Mouse (Mus musculus): ENCODE data around the gene Cabp1. TPM values are rescaled to one million over a fixed set of nuclear protein-coding genes. Genes with fewer than 3 reads are reported as not detected.
"Not testable (repeated sequence)": the region's sequence is repeated elsewhere in the genome, so short reads cannot be mapped to it uniquely, and the experiment has no call there.

Cabp1 gene
- total RNA-seq, 2 experiments from 2014 or later, result 124 to 129 TPM

- no peak overlapping the region for H3K4me3 ChIP-seq
- DNase-seq (ENCODE audit: low spot score in 2 of 2), result no peak
- H3K27ac ChIP-seq, result no peak overlapping the region
- TF ChIP-seq CTCF (conservative IDR thresholded peaks at IDR 0.05), result no peak
These were observed 42.7 kb downstream of the Cabp1 start for GRCm38 (mm10) chr5:115151457-115151856.

GRCm38 (mm10) chr5:115150991-115151390 is 43.2 kb downstream of the Cabp1 start:
- no peak overlapping the region for H3K27ac ChIP-seq
- DNase-seq (ENCODE audit: low spot score in 2 of 2), result no peak
- H3K4me3 ChIP-seq, result no peak overlapping the region

GRCm38 (mm10) chr5:115149675-115150459 is 44.3 kb downstream of the Cabp1 start:
- no peak for DNase-seq (ENCODE audit: low spot score in 2 of 2)
- Histone ChIP-seq H3K27ac (no peak overlapping the region), H3K4me3 (no peak overlapping the region)
- no peak for TF ChIP-seq CTCF (conservative IDR thresholded peaks at IDR 0.05)

More at GRCm38 (mm10) chr5:115150991-115151390, 43.2 kb downstream of the Cabp1 start:
- no peak for TF ChIP-seq CTCF (conservative IDR thresholded peaks at IDR 0.05)

GRCm38 (mm10) chr5:115148872-115149271 is 45.3 kb downstream of the Cabp1 start:
- not testable (repeated sequence) for DNase-seq (ENCODE audit: low spot score in 2 of 2); H3K4me3 ChIP-seq

GRCm38 (mm10) chr5:115148378-115148777 is 45.8 kb downstream of the Cabp1 start:
- no peak overlapping the region for H3K4me3 ChIP-seq
- no peak overlapping the region for H3K27ac ChIP-seq
- no peak for DNase-seq (ENCODE audit: low spot score in 2 of 2)
- TF ChIP-seq CTCF (conservative IDR thresholded peaks at IDR 0.05), result no peak

More at GRCm38 (mm10) chr5:115148872-115149271, 45.3 kb downstream of the Cabp1 start:
- H3K27ac ChIP-seq, result not testable (repeated sequence)

GRCm38 (mm10) chr5:115147388-115147787 is 46.8 kb downstream of the Cabp1 start:
- H3K27ac ChIP-seq, result no peak overlapping the region
- TF ChIP-seq CTCF (conservative IDR thresholded peaks at IDR 0.05), result no peak
- no peak overlapping the region for H3K4me3 ChIP-seq
- no peak for DNase-seq (ENCODE audit: low spot score in 2 of 2)

GRCm38 (mm10) chr5:115146747-115147130 is 47.4 kb downstream of the Cabp1 start:
- DNase-seq (ENCODE audit: low spot score in 2 of 2), result no peak
- Histone ChIP-seq H3K27ac (no peak overlapping the region), H3K4me3 (no peak overlapping the region)
- TF ChIP-seq CTCF (conservative IDR thresholded peaks at IDR 0.05), result no peak

GRCm38 (mm10) chr5:115145976-115146746 is 48.0 kb downstream of the Cabp1 start:
- DNase-seq (ENCODE audit: low spot score in 2 of 2), result no peak
- TF ChIP-seq CTCF (conservative IDR thresholded peaks at IDR 0.05), result no peak
- peak overlapping the region; percentile 71 for H3K27ac ChIP-seq
- H3K4me3 ChIP-seq, result no peak overlapping the region

- TF ChIP-seq CTCF (conservative IDR thresholded peaks at IDR 0.05), result no peak
- Histone ChIP-seq H3K27ac (peak overlapping the region; percentile 71), H3K4me3 (no peak overlapping the region)
- DNase-seq (ENCODE audit: low spot score in 2 of 2), result no peak
These were observed 48.8 kb downstream of the Cabp1 start for GRCm38 (mm10) chr5:115145253-115145968.

- Histone ChIP-seq H3K27ac (peak overlapping the region; percentile 71), H3K4me3 (no peak overlapping the region)
- no peak for DNase-seq (ENCODE audit: low spot score in 2 of 2)
- TF ChIP-seq CTCF (conservative IDR thresholded peaks at IDR 0.05), result no peak
These were observed 49.7 kb downstream of the Cabp1 start for GRCm38 (mm10) chr5:115144471-115144870.

GRCm38 (mm10) chr5:115143552-115143951 is 50.6 kb downstream of the Cabp1 start:
- Histone ChIP-seq H3K27ac (peak overlapping the region; percentile 71), H3K4me3 (no peak overlapping the region)
- no peak for TF ChIP-seq CTCF (conservative IDR thresholded peaks at IDR 0.05)
- DNase-seq (ENCODE audit: low spot score in 2 of 2), result peak in 1 of 2 experiments; percentile 47

- Histone ChIP-seq H3K27ac (no peak overlapping the region), H3K4me3 (no peak overlapping the region)
- DNase-seq (ENCODE audit: low spot score in 2 of 2), result no peak
- no peak for TF ChIP-seq CTCF (conservative IDR thresholded peaks at IDR 0.05)
These were observed 51.9 kb downstream of the Cabp1 start for GRCm38 (mm10) chr5:115142166-115142697.

GRCm38 (mm10) chr5:115140726-115141125 is 53.5 kb downstream of the Cabp1 start:
- no peak for TF ChIP-seq CTCF (conservative IDR thresholded peaks at IDR 0.05)
- no peak overlapping the region for H3K27ac ChIP-seq
- DNase-seq (ENCODE audit: low spot score in 2 of 2), result no peak
- no peak overlapping the region for H3K4me3 ChIP-seq
